Mouse (Mus musculus): Measurements from ENCODE around the gene Fam20b.

DNA sequence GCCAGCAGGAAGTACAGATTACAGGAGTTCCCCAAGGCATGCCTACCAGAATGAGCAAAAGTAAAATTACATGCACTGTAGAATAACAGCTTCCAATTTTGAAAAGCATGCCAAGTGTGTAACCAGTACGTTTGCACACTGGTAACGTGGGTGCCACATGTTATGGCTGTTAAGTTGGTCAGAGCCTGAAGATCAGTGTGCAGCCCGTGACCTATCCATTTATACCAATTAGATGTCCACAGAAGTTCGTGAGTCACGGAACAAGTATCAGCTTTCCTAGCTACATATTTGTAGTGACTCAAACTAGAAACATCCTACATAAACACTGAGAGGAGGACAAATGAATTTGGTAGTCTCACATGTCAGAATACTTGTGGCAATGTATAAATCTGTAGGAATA lies 79.4 kb downstream of the Fam20b start:
- TF ChIP-seq CTCF (IDR thresholded peaks at IDR 0.05; ENCODE audit: low read depth) (no peak), EP300 (IDR thresholded peaks at IDR 0.05; ENCODE audit: low read depth) (no peak)

Data from liver, embryonic 14.5 days (tissue).